Mouse (Mus musculus) lung, embryonic 14.5 days (tissue): ENCODE measurements at regions not wholly inside any gene's neighbourhood (a gene's known extent, or its start where the extent isn't known, plus 50 kb on each side); places are given as distances from the start of the nearest gene placed in this dataset.

Experiments
- ATAC-seq: fragments of 200-750 bp; cut with Nextera tagmentation; 2 replicates; pipeline ENCODE4 v1.8.0; 2017; ENCODE audit warnings: mild to moderate bottlenecking, moderate TSS enrichment, moderate library complexity; ENCODE audit not compliant: insufficient read depth
- DNase-seq: peaks from one replicate; pipeline ENCODE4 v3.0.0-alpha.2; 2015
- H3K27ac ChIP-seq: fragments of 300-500 bp; sonication (generic); 2 replicates; pipeline ENCODE4 v1.5.1; 2014; ENCODE audit warnings: low read depth, mild to moderate bottlenecking, moderate library complexity
- H3K27me3 ChIP-seq: fragments of 300-500 bp; sonication (generic); 2 replicates; pipeline ENCODE4 v1.6.1; 2014; ENCODE audit warnings: low read length, control low read depth; ENCODE audit not compliant: insufficient read depth
- H3K36me3 ChIP-seq: fragments of 300-500 bp; sonication (generic); 2 replicates; pipeline ENCODE4 v1.6.1; 2014; ENCODE audit warnings: control low read depth; ENCODE audit not compliant: insufficient read depth
- H3K4me1 ChIP-seq: fragments of 300-500 bp; sonication (generic); 2 replicates; pipeline ENCODE4 v1.6.1; 2014; ENCODE audit warnings: antibody characterized with exemption, control low read depth; ENCODE audit not compliant: insufficient read depth
- H3K4me2 ChIP-seq: fragments of 300-500 bp; sonication (generic); 2 replicates; pipeline ENCODE4 v1.6.1; 2014; ENCODE audit warnings: mild to moderate bottlenecking
- H3K4me3 ChIP-seq: fragments of 300-500 bp; sonication (generic); 2 replicates; pipeline ENCODE4 v1.5.1; 2014; ENCODE audit warnings: low read depth, low read length
- H3K9ac ChIP-seq: fragments of 300-500 bp; sonication (generic); 2 replicates; pipeline ENCODE4 v1.6.1; 2014
- H3K9me3 ChIP-seq: fragments of 300-500 bp; sonication (generic); 2 replicates; pipeline ENCODE4 v1.6.1; 2016; ENCODE audit warnings: low read depth, low read length, control low read depth
- CTCF ChIP-seq: IDR thresholded peaks from 2 replicates; pipeline ENCODE4 v1.5.1; 2016; ENCODE audit warnings: antibody characterized with exemption, low read depth
- WGBS: fragments of 180-500 bp; shearing (Covaris S2); extraction: QIAGEN DNeasy Blood & Tissue Kit; methylation state at CpG from one replicate; pipeline ENCODE4 v1.1.7; 2014; 5-methylcytosine and 5-hydroxymethylcytosine counted together

- Histone ChIP-seq H3K4me3 (no peak overlapping the region), H3K36me3 (no peaks in the 10 kb centered on the region), H3K9ac (no peak overlapping the region), H3K9me3 (no peaks in the 10 kb centered on the region), H3K27me3 (no peaks in the 10 kb centered on the region), H3K27ac (no peak overlapping the region), H3K4me1 (no peaks in the 10 kb centered on the region), H3K4me2 (peak overlapping the region; percentile 32; the same call in 1 of the 2 replicates)
- TF ChIP-seq CTCF: peak; percentile 74
- DNase-seq (peak; percentile 77), ATAC-seq (peak; percentile 91)
- 14% methylated on average over 20 of the region's 20 CpGs for WGBS
These were observed 61.0 kb upstream of the Lpcat1 start for GRCm38 (mm10) chr13:73405720-73406629.

GRCm38 (mm10) chr13:73400921-73401320 lies 66.1 kb upstream of the Lpcat1 start:
- H3K4me1 ChIP-seq: no peaks in the 10 kb centered on the region
- no peak overlapping the region for H3K9ac ChIP-seq
- no peak for TF ChIP-seq CTCF
- ATAC-seq (no peak), DNase-seq (no peak)
- no peaks in the 10 kb centered on the region for H3K9me3 ChIP-seq
- no peak overlapping the region for H3K4me3 ChIP-seq
- H3K4me2 ChIP-seq: no peak overlapping the region
- H3K27me3 ChIP-seq: no peaks in the 10 kb centered on the region
- 79% methylated on average over 1 of the region's 1 CpGs for WGBS
- H3K27ac ChIP-seq: no peak overlapping the region
- H3K36me3 ChIP-seq: no peaks in the 10 kb centered on the region

- H3K36me3 ChIP-seq: no peaks in the 10 kb centered on the region
- H3K9ac ChIP-seq: no peak overlapping the region
- no peaks in the 10 kb centered on the region; the same call in 1 of the 2 replicates for H3K9me3 ChIP-seq
- no peak for ATAC-seq
- no peak overlapping the region for H3K4me3 ChIP-seq
- H3K4me1 ChIP-seq: no peaks in the 10 kb centered on the region
- no peak overlapping the region for H3K4me2 ChIP-seq
- H3K27me3 ChIP-seq: no peaks in the 10 kb centered on the region
- no peak for DNase-seq
- no peak overlapping the region for H3K27ac ChIP-seq
- TF ChIP-seq CTCF: no peak
- WGBS: 25% methylated on average over 4 of the region's 4 CpGs
These were observed 68.7 kb upstream of the Ndufs6 start for GRCm38 (mm10) chr13:73397033-73397432.

- 50% methylated on average over 7 of the region's 7 CpGs for WGBS
- Histone ChIP-seq H3K9me3 (no peaks in the 10 kb centered on the region; the same call in 1 of the 2 replicates), H3K27ac (no peak overlapping the region), H3K36me3 (no peaks in the 10 kb centered on the region), H3K4me2 (no peak overlapping the region), H3K9ac (no peak overlapping the region), H3K27me3 (no peaks in the 10 kb centered on the region), H3K4me1 (no peaks in the 10 kb centered on the region), H3K4me3 (no peak overlapping the region)
- TF ChIP-seq CTCF: no peak
- DNase-seq: no peak
- no peak for ATAC-seq
These were observed 67.5 kb upstream of the Ndufs6 start for GRCm38 (mm10) chr13:73395856-73396255.

GRCm38 (mm10) chr13:73389051-73389450 lies 60.7 kb upstream of the Ndufs6 start:
- no peaks in the 10 kb centered on the region; the same call in 1 of the 2 replicates for H3K9me3 ChIP-seq
- no peak for ATAC-seq
- WGBS: 70% methylated on average over 4 of the region's 4 CpGs
- no peak for DNase-seq
- no peak overlapping the region for H3K4me2 ChIP-seq
- H3K4me3 ChIP-seq: no peak overlapping the region
- H3K36me3 ChIP-seq: no peaks in the 10 kb centered on the region
- H3K27ac ChIP-seq: no peak overlapping the region
- no peak overlapping the region for H3K9ac ChIP-seq
- no peak for TF ChIP-seq CTCF
- no peaks in the 10 kb centered on the region for H3K4me1 ChIP-seq
- no peaks in the 10 kb centered on the region for H3K27me3 ChIP-seq

GRCm38 (mm10) chr13:73383585-73383984 lies 55.2 kb upstream of the Ndufs6 start:
- ATAC-seq (no peak), DNase-seq (peak; percentile 63)
- no peak overlapping the region for H3K9ac ChIP-seq
- WGBS: 54% methylated on average over 3 of the region's 3 CpGs
- no peak overlapping the region for H3K27ac ChIP-seq
- H3K36me3 ChIP-seq: no peaks in the 10 kb centered on the region
- H3K4me1 ChIP-seq: no peaks in the 10 kb centered on the region
- no peak overlapping the region for H3K4me2 ChIP-seq
- no peaks in the 10 kb centered on the region for H3K9me3 ChIP-seq
- H3K4me3 ChIP-seq: no peak overlapping the region
- no peaks in the 10 kb centered on the region for H3K27me3 ChIP-seq
- TF ChIP-seq CTCF: peak; percentile 62
